Mouse (Mus musculus) brain, embryonic 14.5 days (tissue): ENCODE results near the gene Tmem115.

Experiments
- CTCF ChIP-seq: fragments of 200-500 bp; IDR thresholded peaks from 2 replicates; pipeline ENCODE4 v1.5.1; 2012; ENCODE audit warnings: inconsistent platforms, mild to moderate bottlenecking, moderate library complexity, borderline replicate concordance; ENCODE audit not compliant: insufficient read depth, insufficient read length; ENCODE audit errors: extremely low read depth
- POLR2A ChIP-seq: fragments of 200-500 bp; IDR thresholded peaks from 2 replicates; pipeline ENCODE4 v1.6.1; 2012; ENCODE audit warnings: mild to moderate bottlenecking, inconsistent platforms, borderline replicate concordance; ENCODE audit not compliant: poor library complexity, insufficient read depth, insufficient read length, severe bottlenecking; ENCODE audit errors: extremely low read depth

- TF ChIP-seq CTCF (no peak), POLR2A (no peak)
These were observed 54.3 kb downstream of the Tmem115 start for GRCm38 (mm10) chr9:107587833-107588639.
